Mouse (Mus musculus) stomach, postnatal 0 days (tissue): ENCODE measurements around the gene Mansc1.

ENCODE experiments used
- CTCF ChIP-seq: IDR thresholded peaks from 2 replicates; pipeline ENCODE4 v1.5.1; 2016; ENCODE audit warnings: antibody characterized with exemption, low read depth, mild to moderate bottlenecking, moderate library complexity
- EP300 ChIP-seq: optimal IDR thresholded peaks from 2 replicates; pipeline ENCODE3; 2016; ENCODE audit warnings: antibody characterized with exemption

- no peak for TF ChIP-seq EP300
- TF ChIP-seq CTCF = no peak
Observed at GRCm38 (mm10) chr6:134668519-134668918, 36.2 kb upstream of the Mansc1 start.
